Mouse (Mus musculus): ENCODE results near the gene Cldn24.

Gene Cldn24

GRCm38 (mm10) chr8:47826911-47827310 lies 5.0 kb downstream of the Cldn24 start:
- DNase-seq (ENCODE audit: low spot score in 2 of 2), result no peak

- no peak for DNase-seq (ENCODE audit: low spot score in 2 of 2)
These were observed 10.7 kb downstream of the Cldn24 start for GRCm38 (mm10) chr8:47832616-47833015.

- DNase-seq (ENCODE audit: low spot score in 2 of 2), result no peak
These were observed 12.0 kb downstream of the Cldn24 start for GRCm38 (mm10) chr8:47833944-47834343.

GRCm38 (mm10) chr8:47843063-47843462 lies 21.1 kb downstream of the Cldn24 start:
- DNase-seq (ENCODE audit: low spot score in 2 of 2), result no peak

GRCm38 (mm10) chr8:47843651-47844050 lies 21.7 kb downstream of the Cldn24 start:
- DNase-seq (ENCODE audit: low spot score in 2 of 2), result no peak

- DNase-seq (ENCODE audit: low spot score in 2 of 2), result no peak
These were observed 24.0 kb downstream of the Cldn24 start for GRCm38 (mm10) chr8:47845956-47846355.

- no peak for DNase-seq (ENCODE audit: low spot score in 2 of 2)
These were observed 25.2 kb downstream of the Cldn24 start for GRCm38 (mm10) chr8:47847161-47847560.

GRCm38 (mm10) chr8:47847931-47848330 lies 26.0 kb downstream of the Cldn24 start:
- no peak for DNase-seq (ENCODE audit: low spot score in 2 of 2)

GRCm38 (mm10) chr8:47849842-47850241 lies 27.9 kb downstream of the Cldn24 start:
- no peak for DNase-seq (ENCODE audit: low spot score in 2 of 2)

GRCm38 (mm10) chr8:47851824-47852502 lies 30.0 kb downstream of the Cldn24 start:
- DNase-seq (ENCODE audit: low spot score in 2 of 2), result peak in 1 of 2 experiments; percentile 40

GRCm38 (mm10) chr8:47852737-47853136 lies 30.8 kb downstream of the Cldn24 start:
- DNase-seq (ENCODE audit: low spot score in 2 of 2), result no peak

- DNase-seq (ENCODE audit: low spot score in 2 of 2), result no peak
These were observed 31.4 kb downstream of the Cldn24 start for GRCm38 (mm10) chr8:47853356-47853755.

GRCm38 (mm10) chr8:47859259-47859658 lies 37.3 kb downstream of the Cldn24 start:
- DNase-seq (ENCODE audit: low spot score in 2 of 2), result no peak

- DNase-seq (ENCODE audit: low spot score in 2 of 2), result no peak
These were observed 44.6 kb downstream of the Cldn24 start for GRCm38 (mm10) chr8:47866568-47866967.

GRCm38 (mm10) chr8:47867067-47867466 lies 45.1 kb downstream of the Cldn24 start:
- DNase-seq (ENCODE audit: low spot score in 2 of 2), result peak; percentile 64 to 84

Measured in urinary bladder, adult 18-20 months (tissue).